Mouse (Mus musculus) midbrain, embryonic 16.5 days (tissue): ENCODE measurements around the gene Tanc1. TPM values are rescaled to one million over a fixed set of nuclear protein-coding genes. Genes with fewer than 3 reads are reported as not detected.

Experiments
- ATAC-seq: fragments of 200-750 bp; cut with Nextera tagmentation; 2 replicates; pipeline ENCODE4 v1.8.0; 2017; ENCODE audit warnings: moderate TSS enrichment
- H3K27ac ChIP-seq: fragments of 300-500 bp; sonication (generic); 2 replicates; pipeline ENCODE4 v1.5.1; 2014; ENCODE audit warnings: mild to moderate bottlenecking, low read length, mixed read lengths
- H3K27me3 ChIP-seq: fragments of 300-500 bp; sonication (generic); 2 replicates; pipeline ENCODE4 v1.6.1; 2014; ENCODE audit warnings: low read depth, low read length, mixed read lengths; ENCODE audit not compliant: control insufficient read depth, insufficient read depth
- H3K36me3 ChIP-seq: fragments of 300-500 bp; sonication (generic); 2 replicates; pipeline ENCODE4 v1.6.1; 2014; ENCODE audit warnings: mild to moderate bottlenecking, low read length, moderate library complexity, mixed read lengths; ENCODE audit not compliant: control insufficient read depth, insufficient read depth
- H3K4me1 ChIP-seq: fragments of 300-500 bp; sonication (generic); 2 replicates; pipeline ENCODE4 v1.6.1; 2014; ENCODE audit warnings: mild to moderate bottlenecking, low read length, mixed read lengths; ENCODE audit not compliant: control insufficient read depth, insufficient read depth
- H3K4me2 ChIP-seq: fragments of 300-500 bp; sonication (generic); 2 replicates; pipeline ENCODE4 v1.6.1; 2014; ENCODE audit warnings: mild to moderate bottlenecking, low read length, mixed read lengths
- H3K4me3 ChIP-seq: fragments of 300-500 bp; sonication (generic); 2 replicates; pipeline ENCODE4 v1.5.1; 2014; ENCODE audit warnings: low read depth, mild to moderate bottlenecking, low read length, moderate library complexity, mixed read lengths
- H3K9ac ChIP-seq: fragments of 300-500 bp; sonication (generic); 2 replicates; pipeline ENCODE4 v1.6.1; 2014; ENCODE audit warnings: low read depth, low read length, mixed read lengths
- H3K9me3 ChIP-seq: fragments of 300-500 bp; sonication (generic); replicated peaks from 2 replicates; pipeline ENCODE4 v1.6.1; 2014; ENCODE audit warnings: mild to moderate bottlenecking, low read length, mixed read lengths; ENCODE audit not compliant: control insufficient read depth, poor library complexity, severe bottlenecking
- WGBS: fragments of 180-500 bp; shearing (Covaris S2); extraction: QIAGEN DNeasy Blood & Tissue Kit; methylation state at CpG from one replicate; pipeline ENCODE4 v1.1.7; 2014; 5-methylcytosine and 5-hydroxymethylcytosine counted together
- polyA plus RNA-seq: library from polyadenylated mRNA; unstranded; fragments of >200 nt; fragmentation: Nextera tagmentation; extraction: Ambion mirVana; gene quantifications from 2 replicates; pipeline ENCODE4 v1.2.1, GENCODE M21; 2015

Tanc1 gene
- polyA plus RNA-seq, 1 experiment from 2014 or later, result 4.2 TPM

DNA sequence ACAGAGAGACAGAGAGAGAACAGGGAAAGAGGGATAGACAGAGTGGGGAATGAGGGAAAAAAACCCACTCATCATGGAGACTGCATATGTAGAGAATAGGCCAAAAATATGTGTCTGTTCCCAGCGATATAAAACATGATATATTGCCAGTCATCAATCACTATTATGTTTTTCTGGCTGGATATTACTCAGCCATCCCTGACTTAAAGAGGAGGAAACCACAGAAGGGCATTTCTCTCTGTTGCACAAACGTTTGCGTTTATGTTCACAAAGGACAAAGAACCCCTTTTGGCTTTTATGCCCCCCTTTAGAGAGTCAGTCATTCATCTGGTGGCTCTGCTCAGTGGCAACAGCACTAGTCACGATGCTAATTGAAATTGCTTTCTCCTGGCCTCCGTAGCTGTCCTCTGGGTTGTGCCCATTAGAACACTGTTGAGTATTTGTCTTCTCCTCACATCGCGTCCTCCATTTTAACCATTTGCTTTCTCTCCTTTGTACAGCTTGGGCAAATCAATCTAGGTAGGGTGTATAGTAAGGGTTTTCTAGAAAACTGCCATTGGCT, 18.4 kb upstream of the Tanc1 start:
- Histone ChIP-seq H3K36me3 (no peaks in the 10 kb centered on the region), H3K4me1 (no peaks in the 10 kb centered on the region), H3K4me3 (no peak overlapping the region), H3K9me3 (no peaks in the 10 kb centered on the region), H3K9ac (no peak overlapping the region), H3K27ac (no peak overlapping the region), H3K27me3 (no peaks in the 10 kb centered on the region), H3K4me2 (no peak overlapping the region)
- no peak for ATAC-seq
- 69% methylated on average over 7 of the region's 7 CpGs for WGBS

- WGBS, result 71% methylated on average over 6 of the region's 6 CpGs
- Histone ChIP-seq H3K9ac (no peak overlapping the region), H3K27me3 (no peaks in the 10 kb centered on the region), H3K4me1 (no peaks in the 10 kb centered on the region), H3K9me3 (no peaks in the 10 kb centered on the region), H3K27ac (no peak overlapping the region), H3K4me3 (no peak overlapping the region), H3K36me3 (no peaks in the 10 kb centered on the region), H3K4me2 (no peak overlapping the region)
- no peak for ATAC-seq
These were observed 17.7 kb upstream of the Tanc1 start for GRCm38 (mm10) chr2:59594095-59594494.

- no peaks in the 10 kb centered on the region for H3K27me3 ChIP-seq
- H3K36me3 ChIP-seq, result no peaks in the 10 kb centered on the region
- no peak overlapping the region for H3K27ac ChIP-seq
- H3K4me1 ChIP-seq, result 0 out of 2 replicates have a peak, but pooled peaks cover 2% of the 10 kb centered on the region
- H3K4me2 ChIP-seq, result no peak overlapping the region
- no peak for ATAC-seq
- H3K9me3 ChIP-seq, result no peaks in the 10 kb centered on the region
- no peak overlapping the region for H3K4me3 ChIP-seq
- WGBS, result 65% methylated on average over 8 of the region's 8 CpGs
- H3K9ac ChIP-seq, result no peak overlapping the region
These were observed 15.3 kb upstream of the Tanc1 start for GRCm38 (mm10) chr2:59596545-59596944.

DNA sequence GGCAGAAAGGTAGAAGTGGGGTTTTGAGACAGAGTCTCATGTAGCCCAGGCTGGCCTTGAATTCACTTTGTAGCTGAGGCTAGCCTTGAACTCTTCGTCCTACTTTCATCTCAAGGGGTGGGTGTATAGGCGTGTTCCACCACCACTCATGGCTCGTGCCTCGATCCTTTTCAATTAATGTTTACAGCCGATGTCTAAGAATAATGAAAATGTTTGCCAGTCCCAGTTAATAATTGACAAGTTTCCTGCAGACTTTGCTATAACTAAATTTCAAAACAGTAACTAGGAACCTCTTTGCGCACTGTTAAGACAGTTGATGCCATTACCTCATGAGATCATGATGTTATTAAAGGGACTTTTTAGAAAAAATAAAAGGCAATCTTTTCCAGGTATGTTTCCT, 13.6 kb upstream of the Tanc1 start:
- H3K4me1 ChIP-seq, result 0 out of 2 replicates have a peak, but pooled peaks cover 2% of the 10 kb centered on the region
- H3K27ac ChIP-seq, result no peak overlapping the region
- H3K4me3 ChIP-seq, result no peak overlapping the region
- WGBS, result 93% methylated on average over 6 of the region's 6 CpGs
- H3K9ac ChIP-seq, result no peak overlapping the region
- no peaks in the 10 kb centered on the region for H3K9me3 ChIP-seq
- ATAC-seq, result no peak
- H3K4me2 ChIP-seq, result no peak overlapping the region
- H3K36me3 ChIP-seq, result no peaks in the 10 kb centered on the region
- no peaks in the 10 kb centered on the region for H3K27me3 ChIP-seq

DNA sequence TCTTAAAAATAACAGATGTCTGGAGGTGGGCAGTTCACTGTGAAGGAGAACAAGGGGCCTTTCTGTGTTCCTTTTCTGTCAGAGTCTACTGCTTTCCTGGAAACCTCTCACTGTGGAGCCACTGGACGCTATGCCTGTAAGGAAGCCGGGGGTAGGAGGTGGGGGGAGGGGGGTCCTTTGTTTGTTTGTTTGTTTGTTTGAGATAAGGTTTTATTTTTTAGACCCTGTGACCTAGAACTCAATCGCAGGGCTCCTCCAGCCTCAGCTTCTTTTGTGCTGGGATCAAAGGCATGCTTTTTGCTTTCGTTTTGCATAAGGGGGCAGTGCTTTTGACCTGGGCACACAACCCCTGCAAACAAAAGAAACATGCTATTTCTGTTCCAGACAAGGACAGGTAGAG, 12.9 kb upstream of the Tanc1 start:
- H3K9me3 ChIP-seq, result no peaks in the 10 kb centered on the region
- no peak overlapping the region for H3K27ac ChIP-seq
- ATAC-seq, result no peak
- H3K27me3 ChIP-seq, result no peaks in the 10 kb centered on the region
- no peak overlapping the region for H3K9ac ChIP-seq
- WGBS, result 25% methylated on average over 4 of the region's 4 CpGs
- H3K4me3 ChIP-seq, result no peak overlapping the region
- no peaks in the 10 kb centered on the region for H3K36me3 ChIP-seq
- H3K4me1 ChIP-seq, result 0 out of 2 replicates have a peak, but pooled peaks cover 2% of the 10 kb centered on the region
- H3K4me2 ChIP-seq, result no peak overlapping the region

DNA sequence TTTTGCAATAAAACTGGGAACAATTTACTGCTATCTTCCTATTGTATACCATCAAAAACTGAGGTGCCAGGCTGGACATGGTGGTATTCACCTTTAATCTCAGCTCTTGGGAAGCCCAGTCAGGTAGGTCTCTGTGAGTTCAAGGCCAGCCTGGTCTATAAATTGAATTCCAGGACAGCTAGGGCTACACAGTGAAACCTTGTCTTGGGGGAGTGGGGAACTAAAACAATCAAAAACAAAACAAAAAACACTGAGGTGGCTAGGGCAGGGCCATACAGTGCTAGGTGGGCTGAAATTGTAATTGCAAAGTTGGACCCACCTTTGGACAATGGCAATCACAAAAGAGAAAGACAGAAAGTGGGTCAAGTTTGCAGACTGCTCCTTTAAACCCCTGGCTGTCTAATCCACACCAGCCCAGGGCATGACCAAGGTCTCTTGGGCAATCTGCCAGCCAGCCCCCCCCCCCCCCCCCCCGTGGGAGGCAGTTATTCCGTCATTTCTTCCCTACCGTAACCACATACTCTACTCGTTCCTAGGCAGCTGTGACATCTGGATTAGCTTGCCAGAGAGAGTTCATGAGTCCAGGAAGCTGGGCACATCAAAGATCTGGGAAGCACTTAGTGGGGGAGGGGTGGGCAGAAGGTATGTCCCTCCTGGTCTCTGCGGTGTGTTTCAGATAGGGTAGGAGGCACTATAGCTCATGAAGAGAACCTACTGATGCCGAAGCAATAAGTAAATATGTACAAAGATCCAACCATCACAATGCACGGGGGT, 12.3 kb upstream of the Tanc1 start:
- Histone ChIP-seq H3K4me2 (no peak overlapping the region), H3K27me3 (no peaks in the 10 kb centered on the region), H3K36me3 (no peaks in the 10 kb centered on the region), H3K27ac (no peak overlapping the region), H3K9me3 (no peaks in the 10 kb centered on the region), H3K9ac (no peak overlapping the region), H3K4me3 (no peak overlapping the region), H3K4me1 (0 out of 2 replicates have a peak, but pooled peaks cover 2% of the 10 kb centered on the region)
- 31% methylated on average over 6 of the region's 7 CpGs for WGBS
- ATAC-seq, result no peak

- 0 out of 2 replicates have a peak, but pooled peaks have one; percentile 21 for ATAC-seq
- Histone ChIP-seq H3K27me3 (no peaks in the 10 kb centered on the region), H3K27ac (no peak overlapping the region), H3K9ac (no peak overlapping the region), H3K4me3 (no peak overlapping the region), H3K4me1 (0 out of 2 replicates have a peak, but pooled peaks cover 2% of the 10 kb centered on the region), H3K36me3 (no peaks in the 10 kb centered on the region), H3K4me2 (no peak overlapping the region), H3K9me3 (no peaks in the 10 kb centered on the region)
- 82% methylated on average over 19 of the region's 19 CpGs for WGBS
These were observed 11.6 kb upstream of the Tanc1 start for GRCm38 (mm10) chr2:59600123-59600840.

- Histone ChIP-seq H3K36me3 (no peaks in the 10 kb centered on the region), H3K9me3 (no peaks in the 10 kb centered on the region), H3K4me3 (no peak overlapping the region), H3K27me3 (no peaks in the 10 kb centered on the region), H3K4me1 (0 out of 2 replicates have a peak, but pooled peaks cover 2% of the 10 kb centered on the region), H3K27ac (no peak overlapping the region), H3K9ac (no peak overlapping the region), H3K4me2 (no peak overlapping the region)
- WGBS, result 85% methylated on average over 2 of the region's 2 CpGs
- ATAC-seq, result no peak
These were observed 10.9 kb upstream of the Tanc1 start for GRCm38 (mm10) chr2:59600980-59601379.

DNA sequence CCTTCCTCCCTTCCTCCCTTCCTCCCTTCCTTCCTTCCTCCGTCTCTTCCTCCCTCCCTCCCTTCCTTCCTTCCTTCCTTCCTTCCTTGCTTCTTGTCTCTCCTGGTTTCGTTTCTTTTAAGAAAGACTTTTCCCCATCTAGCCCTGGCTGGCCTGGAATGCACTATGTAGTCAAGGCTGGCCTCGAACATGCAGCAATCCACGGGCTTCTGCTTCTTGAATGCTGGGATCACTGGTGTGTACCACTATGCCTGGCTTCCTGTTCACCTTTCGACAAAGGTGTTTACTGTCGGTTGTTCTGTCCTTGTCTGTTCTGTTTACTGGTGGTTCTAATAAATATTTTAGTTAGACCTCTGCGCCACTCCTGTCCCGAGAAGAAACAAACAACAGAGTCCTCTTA, 10.4 kb upstream of the Tanc1 start:
- ATAC-seq, result no peak
- Histone ChIP-seq H3K36me3 (no peaks in the 10 kb centered on the region), H3K27me3 (no peaks in the 10 kb centered on the region), H3K4me3 (no peak overlapping the region), H3K4me1 (0 out of 2 replicates have a peak, but pooled peaks cover 2% of the 10 kb centered on the region), H3K9ac (no peak overlapping the region), H3K4me2 (no peak overlapping the region), H3K27ac (no peak overlapping the region), H3K9me3 (no peaks in the 10 kb centered on the region)
- whole genome bisulfite sequencing, result 89% methylated on average over 8 of the region's 8 CpGs
